Mouse (Mus musculus) kidney, adult 18-20 months (tissue): Measurements from ENCODE around the gene Pmm2.

Source experiments
- DNase-seq: peaks from one replicate; pipeline ENCODE4 v3.0.0; 2021

Gene Pmm2

DNA sequence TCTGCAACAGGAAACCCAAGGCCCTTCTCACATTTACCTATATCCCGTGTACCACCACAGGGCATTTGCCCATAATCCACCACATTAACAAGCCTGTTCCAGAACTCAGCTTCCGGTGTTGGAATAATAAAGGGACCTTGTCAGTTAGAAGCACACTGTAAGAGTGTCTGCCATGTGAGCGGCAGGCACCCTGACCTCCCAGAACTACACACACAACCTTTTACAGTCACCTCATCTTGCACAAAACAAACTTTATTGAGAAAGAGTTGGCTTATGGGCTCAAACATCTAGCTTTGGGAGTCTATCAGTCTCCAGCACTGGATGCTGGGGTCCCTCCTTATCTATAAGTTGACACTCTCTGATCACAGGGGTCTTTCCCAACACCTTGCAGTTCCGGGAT lies 20.9 kb downstream of the Pmm2 start:
- DNase-seq = no peak

DNA sequence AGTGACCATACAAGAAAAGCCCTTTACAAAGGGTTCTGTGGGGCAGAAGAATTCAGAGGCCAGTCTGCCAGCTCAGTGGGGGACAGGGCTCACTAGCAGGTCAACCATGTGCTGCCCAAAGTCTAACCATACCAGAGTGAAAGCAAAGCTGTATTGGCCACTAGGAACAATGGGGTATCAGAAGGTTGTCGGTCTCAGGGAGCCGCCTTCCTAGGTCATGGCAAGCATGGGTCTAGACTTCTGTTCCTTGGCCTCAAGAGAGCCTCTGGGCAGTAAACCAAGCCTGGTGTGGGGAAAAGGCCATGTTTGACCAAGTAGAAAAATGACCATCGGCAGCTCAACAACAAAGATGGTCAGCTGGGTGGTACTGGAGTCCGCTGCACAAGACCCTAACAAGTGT lies 21.3 kb downstream of the Pmm2 start:
- peak; percentile 53 for DNase-seq

DNA sequence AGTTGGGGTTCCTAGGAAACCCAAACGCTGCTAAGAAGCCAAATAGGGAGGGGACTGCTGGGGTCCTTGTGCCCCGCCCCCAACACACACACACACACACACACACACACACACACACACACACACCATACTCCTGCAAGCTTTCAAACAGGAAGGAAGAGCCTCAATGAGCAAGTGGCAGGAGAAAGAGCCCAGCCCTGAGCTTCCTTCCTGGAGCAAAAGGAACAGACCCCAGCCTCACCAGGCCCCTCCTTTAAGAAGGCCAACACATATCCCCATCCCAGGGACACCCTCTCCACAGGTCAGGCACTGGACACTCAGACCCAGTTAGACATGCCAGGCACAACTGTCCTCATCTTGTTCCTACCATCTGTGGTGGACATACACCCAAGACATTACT lies 25.5 kb downstream of the Pmm2 start:
- DNase-seq = no peak

DNA sequence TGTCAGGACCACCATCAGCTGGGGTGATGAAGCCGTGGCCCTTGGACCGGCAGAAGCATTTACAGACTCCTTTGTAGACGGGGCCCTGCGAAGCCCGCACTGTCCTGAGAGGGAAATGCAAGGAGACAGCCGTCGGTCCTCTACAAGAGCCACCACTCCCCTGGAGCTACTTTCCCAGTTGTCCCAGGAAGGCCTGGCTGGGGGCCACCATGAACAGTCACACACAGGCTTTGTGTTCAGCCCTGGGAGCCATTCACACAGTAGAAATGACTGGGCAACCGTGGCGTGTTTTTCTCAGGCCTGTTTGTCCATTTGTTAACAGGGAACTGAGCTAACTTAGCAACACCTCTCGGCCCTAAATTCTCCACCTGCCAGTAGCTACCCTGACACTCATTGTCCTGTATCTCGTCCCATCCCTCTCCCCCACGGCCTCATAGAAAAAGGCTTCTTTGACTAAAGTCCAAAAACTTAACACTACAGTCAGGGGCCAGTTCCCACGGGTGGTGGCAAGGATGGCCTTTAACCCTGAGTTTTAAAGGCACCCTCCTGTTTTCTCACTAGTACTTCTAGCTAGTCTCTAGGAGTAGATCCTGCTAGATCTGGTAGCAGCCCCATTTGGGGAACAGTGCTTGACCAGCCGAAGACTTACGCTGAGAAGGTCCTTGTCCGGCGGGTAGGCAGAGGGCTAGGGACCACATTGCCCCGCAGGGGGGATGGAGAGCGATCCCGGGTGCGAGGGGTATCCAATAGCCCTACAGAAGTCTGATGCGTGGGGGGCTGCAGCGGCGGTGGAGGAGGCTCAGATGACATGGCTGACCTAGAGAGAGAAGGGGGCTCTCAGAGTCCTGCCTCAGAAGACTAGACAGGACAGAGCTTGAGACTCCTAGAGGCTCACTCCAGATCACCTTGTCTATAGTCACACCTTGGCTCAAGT lies 26.4 kb downstream of the Pmm2 start:
- no peak for DNase-seq

DNA sequence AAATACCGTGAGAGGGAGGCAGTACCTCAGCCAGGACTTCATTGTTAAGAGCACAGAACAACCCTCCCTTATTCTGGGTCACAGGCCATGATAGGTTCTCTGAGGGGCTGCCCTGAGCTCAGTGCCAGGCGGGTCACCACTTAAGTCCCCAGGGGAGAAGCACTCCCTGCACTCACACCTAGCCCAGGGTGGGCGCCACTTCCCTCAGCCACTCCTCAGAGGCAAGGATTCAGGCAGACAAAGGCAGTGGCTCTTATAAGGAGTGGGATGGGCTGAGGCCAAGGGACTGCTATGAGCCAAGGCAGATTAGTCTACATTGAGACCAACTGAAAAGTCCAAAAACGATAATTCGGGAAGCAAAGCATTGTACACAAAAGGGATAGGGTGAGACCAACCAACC lies 27.9 kb downstream of the Pmm2 start:
- DNase-seq = no peak

DNA sequence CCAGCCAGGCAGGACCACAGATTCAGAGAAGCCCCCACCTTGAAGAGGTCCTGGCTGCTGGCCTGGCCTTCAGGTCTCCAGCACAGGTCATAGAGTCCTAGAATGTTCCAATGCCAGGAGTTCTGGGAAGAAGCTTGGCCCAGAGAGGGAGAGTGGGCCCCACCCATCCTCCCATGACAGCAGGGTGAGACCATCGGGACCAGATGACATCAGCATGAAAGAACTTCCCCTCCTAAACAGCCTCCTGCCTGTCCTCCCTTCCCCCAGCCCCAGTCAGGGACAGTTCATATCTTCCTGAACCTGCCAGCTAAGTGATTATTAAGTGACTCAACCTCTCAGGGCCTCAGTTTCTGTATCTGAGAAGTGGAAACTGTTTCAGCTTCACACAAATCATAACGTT lies 29.0 kb downstream of the Pmm2 start:
- peak; percentile 46 for DNase-seq

DNA sequence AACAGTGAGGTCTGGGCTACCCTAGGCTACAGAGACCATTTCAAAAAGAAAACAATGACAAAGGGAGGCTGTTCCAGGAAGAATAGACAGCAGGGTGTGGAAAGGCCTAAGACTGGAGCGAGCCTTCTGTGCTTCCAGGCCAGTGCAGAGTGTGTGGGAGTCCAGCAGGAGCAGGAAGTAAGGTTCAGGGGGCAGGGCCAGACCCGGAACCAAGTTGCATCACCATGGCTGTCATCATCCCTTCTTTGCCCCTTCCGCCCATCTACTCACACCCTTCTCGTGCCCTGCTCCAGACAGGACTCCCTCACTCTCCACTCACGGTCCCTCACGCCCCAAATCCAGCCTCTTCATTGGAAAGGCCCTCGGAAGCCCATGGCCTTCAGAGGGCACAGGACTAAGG lies 29.8 kb downstream of the Pmm2 start:
- DNase-seq = no peak

DNA sequence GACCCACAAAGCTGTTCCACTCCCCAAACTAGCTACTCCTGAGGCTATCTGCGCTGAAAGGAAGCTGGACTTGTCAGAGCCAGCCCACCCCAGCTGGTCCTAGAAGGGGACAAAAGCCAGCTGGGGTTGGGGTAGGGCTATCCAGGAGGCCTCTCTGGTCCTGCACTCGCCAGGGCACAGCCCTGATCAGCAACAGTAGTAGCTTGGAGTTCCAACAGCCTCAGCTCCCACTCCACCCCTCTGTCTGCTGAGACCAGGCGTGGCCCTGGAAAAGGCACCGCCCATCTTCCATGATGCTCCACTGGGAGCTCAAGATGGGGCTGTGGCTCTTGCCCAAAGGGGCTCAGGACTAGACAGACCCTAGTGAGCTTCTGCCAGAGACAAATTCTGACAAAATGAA lies 30.3 kb downstream of the Pmm2 start:
- no peak for DNase-seq

DNA sequence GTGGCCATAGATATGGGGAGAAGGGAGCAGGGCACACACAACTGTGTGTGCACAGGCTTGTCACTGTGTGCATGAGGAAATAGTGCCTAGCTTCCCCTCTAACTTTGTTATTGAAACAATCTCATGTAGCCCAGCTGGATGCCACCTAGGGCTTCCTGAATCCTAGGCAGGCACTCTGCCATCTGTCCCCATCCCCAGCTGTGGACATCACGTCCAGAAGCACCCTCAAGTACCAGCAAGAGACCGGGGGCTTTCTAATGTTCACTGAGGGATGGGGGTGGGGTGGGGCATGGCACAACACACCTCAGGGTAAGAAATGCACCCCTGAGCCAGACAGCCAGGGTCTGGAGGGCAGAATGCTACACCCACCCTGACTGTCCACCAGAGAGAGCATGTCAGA lies 30.9 kb downstream of the Pmm2 start:
- no peak for DNase-seq

DNA sequence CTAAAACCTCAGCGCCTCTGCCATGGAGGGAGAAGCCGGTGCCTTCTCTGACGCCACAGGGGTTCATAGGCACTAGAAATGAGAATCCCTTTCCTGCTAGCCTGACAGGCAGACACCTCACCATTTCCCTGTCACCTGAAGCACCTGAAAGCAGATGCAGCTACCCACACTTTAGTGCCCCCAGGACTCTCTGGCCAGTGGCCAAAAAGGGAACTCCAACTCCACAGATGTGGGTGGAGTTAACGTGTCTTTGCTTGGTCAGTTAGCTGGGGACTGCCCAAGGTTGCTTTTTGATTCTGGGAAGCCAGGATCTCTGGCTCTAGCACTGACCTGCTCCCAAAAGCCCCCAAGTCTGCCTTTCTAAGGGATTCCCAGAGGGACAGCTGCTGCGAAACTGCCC lies 32.0 kb downstream of the Pmm2 start:
- DNase-seq = no peak

DNA sequence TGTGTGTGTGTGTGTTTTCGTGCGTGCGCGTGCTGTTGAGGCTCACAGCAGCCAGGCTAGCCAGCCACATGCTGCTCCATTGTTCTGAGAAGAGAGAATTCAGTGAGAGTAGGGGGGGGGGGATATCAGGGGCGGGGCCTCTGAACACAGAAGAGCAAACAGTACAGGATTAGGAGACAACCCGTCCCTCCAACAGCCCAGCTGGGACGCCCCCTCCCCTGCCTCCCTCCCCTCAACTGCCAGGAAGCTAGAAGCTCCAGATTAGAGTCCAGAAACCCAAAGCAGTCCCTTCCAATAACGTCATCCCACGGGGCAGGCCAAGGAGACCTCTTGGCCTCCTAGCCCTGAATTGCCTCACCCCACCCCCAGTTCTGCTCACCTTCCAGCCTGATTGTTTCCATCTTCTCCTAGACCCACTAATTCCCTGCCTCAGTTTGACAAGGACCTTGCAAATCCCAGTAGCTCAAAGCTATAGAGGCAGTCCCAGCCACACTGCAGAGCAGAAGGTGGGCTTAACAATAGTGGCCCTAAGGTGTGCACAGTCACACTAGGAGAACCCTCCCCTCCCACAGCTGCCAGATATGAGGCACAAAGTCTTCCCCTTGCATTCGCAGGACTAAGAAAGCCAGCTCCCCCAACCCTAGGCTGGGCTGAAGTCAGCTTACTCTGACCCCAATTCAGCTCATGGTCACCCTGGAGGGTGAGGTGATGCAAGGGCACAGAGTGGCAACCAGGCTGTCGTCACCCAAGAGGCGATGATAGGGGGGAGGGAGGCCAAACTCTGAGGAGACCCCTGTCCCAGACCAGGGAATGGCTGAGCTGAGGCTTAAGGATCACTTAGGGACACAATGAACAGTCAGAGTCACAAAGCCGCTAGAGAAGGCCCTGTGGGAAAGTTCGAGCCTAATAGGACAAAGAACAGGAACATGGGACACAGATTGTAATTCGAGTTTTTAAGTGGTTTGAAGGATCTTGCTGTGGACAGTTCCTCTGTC lies 32.9 kb downstream of the Pmm2 start:
- no peak for DNase-seq

DNA sequence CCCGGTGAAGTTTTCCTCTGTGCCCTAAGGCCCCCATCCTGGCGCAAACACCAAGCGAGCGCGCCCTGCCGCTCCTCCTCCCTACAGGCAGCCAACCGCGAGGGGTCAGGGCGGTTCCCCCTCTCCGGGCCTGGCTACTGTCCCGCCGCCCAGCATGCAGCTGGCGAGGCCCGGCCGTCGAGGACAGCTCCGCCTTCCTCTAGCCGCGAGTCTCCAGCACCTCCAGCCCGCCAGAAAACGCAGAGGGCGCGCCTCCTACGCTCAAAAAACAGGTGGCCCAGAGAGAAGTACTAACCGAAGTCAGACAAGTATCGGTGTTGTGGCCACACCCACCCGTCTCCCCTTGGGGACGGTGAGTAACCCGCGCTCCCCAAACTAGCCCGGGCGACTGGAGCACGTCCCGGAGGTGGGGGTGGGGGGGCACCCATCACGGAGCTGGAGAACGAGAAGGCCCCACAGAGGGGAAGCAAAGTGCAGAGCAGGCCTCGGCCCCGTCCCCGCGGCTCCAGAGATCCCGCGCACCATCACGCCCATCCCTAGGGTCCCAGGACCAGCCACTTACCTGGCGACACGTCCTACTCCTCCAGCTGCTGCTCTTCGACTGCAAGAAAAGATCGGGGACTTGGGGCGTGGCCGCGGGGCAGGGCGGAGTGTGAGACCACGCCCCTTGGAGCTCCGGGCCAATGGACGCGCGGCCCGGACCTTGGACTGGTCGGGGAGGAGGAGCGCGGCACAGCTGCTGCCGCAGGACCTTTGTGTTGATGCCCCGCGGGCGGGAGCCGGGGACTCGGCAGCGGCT lies 34.3 kb downstream of the Pmm2 start, which contains the start of gene Carhsp1:
Carhsp1 (minus strand) TSS at position 605 of the 799 bp plus-strand sequence.
- DNase-seq = peak; percentile 97

DNA sequence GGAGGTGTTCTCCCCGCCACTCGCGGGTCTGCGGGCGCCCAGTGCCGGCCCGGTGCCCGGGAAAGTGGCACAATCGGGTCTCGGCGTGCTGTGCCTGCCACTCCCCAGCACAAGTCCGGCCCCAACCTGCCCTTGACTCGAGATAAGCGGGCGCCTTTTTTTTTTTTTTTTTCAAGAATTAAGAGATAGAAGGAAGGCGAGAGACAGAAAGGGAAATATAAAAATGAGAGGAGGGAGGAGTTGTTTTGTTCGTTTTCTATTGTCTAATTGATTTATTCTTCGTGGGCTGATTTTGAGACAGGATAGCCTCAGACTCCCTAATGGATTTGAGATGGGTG lies 34.8 kb downstream of the Pmm2 start:
- no peak for DNase-seq

DNA sequence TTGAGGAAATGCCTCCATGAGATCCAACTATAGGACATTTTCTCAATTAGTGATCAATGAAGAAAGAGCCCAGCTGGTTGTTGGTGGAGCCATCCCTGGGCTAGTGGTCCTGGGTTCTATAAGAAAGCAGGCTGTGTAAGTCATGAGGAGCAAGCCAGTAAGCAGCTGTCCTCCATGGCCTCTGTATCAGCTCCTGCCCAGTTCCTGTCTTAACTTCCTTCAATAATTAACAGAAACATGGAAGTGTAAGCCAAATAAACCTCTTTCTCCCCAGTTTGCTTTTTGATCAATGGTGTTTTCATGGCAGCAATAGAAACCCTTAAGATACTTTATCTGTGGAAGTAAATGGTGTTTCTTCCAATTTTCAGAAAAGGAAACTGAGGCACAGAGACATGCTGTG lies 35.3 kb downstream of the Pmm2 start:
- DNase-seq = no peak

DNA sequence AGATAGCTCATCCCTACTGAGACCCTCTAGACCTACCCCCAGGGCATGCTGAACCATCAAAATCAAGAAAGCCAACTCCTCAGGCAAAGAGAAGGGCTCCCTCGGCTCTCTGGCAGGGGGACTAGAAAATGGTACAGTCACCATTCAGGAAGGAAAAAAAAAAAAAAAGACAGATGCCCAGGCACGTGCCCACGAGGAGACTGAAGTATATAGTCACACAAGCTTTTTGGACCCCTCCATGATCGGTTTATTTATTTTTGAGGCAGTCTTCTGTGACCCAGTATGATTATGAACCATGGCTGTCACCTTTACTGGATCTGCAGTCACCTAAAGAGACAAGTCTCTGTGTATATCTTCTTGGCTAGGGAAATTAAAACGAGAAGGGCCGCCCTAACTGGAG lies 35.9 kb downstream of the Pmm2 start:
- DNase-seq = no peak

DNA sequence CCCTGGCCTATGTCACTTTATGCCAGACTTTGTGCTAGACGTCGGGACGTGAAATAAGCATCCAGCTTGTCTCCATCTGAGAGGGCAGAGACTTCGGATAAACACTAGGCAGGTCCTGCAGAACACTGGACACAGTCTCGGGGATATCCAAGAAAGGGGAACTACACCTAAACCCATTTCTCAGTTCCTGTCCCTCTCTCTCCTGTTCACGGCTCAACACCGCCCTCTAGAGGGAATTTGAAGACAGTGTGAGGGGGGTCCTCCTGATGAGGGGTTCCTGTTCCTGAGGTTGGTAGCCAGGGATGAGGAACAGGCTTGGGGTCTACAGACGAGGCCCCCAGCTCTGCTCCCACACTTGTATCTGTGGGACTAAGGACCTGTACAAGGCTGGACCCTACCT lies 36.7 kb downstream of the Pmm2 start:
- peak; percentile 64 for DNase-seq

DNA sequence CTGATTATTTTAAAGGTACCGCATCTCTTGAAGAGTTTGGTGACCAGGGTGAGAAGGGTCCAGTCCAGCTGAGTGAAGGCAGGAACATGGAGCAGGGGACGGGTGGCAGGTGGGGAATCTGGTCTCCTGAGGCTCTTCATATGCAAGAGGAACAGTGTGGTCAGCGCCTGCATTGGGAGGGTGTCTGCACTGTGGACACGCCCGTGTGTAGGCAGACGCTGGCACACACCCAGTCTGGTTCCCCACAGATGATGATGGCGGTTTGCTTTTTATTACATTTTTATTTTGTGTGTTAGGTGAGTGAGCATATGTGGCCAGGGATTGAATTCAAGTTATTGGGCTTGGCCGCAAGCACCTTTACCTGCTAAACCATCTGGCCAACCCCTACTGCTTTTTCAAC lies 38.1 kb downstream of the Pmm2 start:
- DNase-seq = no peak

DNA sequence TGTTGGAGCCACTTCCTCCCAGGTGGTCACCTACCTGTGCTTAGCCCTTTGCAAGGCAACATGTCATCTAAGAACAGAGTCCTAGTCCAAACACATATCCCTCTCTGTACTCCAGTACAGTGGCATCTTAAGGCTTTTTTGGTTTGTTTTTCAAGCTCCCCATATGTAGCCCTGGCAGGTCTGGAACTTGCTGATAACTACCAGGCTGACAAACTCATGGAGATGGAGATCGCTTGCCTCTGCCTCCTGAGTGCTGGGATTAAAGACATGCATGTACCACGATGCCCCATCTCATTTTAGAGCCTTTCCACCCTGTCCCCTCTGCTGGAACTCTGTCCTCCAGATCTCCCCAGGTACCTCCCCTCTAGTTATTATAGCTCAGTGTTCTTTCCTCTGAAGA lies 38.8 kb downstream of the Pmm2 start:
- DNase-seq = no peak

DNA sequence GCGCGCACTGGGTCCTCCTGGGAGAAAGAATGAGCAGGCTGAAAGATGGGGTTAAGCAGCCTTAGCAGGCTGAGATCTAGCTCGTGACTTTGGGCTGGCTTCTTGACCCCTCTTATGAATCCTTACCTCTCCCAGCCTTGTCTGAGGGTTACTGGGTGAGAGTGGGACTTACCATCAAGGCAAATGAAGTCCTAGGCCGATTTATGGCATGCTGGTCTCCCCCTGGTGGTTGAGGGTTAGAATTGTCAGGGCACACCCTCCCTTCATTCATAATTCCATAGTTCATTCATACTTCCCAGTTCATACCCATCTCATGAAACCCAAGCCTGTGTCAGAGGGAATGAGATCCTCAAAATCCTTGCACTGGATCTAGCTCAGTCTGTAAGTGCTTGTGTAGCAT lies 39.3 kb downstream of the Pmm2 start:
- DNase-seq = no peak

DNA sequence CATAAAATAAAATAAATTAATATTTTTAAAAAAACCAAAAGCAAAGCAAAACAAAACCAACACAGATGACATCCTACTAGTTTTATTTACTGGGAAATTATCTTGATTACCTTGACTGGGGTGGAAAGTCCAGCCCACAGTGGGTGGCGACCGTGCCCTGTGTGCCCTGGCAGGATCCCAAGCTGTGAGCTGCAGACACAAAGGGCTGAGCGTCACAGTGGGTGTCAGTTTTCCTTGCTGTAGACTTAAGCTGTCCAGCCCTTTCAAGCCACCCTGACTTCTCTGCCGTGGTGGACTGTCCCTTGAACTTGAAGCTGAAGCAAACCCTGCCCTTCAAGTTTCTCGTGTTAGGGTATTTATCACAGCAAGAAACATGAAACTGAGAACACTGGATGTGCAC lies 40.6 kb downstream of the Pmm2 start:
- DNase-seq = no peak

DNA sequence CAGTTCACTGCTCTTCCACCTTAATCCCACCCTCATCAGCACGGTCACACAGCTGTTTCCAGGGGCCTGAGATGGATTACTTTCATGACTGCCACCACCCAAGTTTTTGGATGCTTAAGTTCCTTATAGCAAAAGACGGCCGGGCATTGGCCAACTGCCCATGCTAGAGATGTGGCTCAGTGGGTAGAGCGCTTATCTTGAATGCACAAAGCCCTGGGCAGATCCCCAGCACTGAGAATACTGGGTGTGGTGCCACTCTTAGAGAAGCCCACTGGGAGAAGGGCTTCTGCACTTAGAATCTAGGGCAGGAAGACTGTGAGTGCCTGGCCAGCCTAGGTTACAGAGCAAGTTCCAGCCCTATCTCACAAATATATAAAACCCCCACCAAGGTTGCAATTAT lies 41.2 kb downstream of the Pmm2 start:
- DNase-seq = no peak

DNA sequence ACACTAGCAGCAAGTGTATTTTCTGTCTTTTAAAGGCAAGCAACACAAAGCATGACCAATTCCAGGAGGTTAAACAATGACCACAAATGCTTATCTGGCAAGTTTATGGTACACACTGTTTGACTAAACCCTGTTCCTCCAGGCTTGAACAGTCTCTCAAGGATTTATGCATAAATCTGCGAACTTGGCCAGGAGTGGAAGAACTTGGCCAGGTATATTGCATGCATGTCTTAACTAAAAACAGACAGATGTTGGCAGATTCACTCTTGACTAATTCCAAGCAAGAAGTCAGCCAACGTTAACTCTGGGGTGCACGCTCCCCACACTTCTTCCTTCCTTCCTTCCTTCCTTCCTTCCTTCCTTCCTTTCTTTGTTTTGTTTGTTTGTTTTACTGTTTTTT lies 42.3 kb downstream of the Pmm2 start:
- no peak for DNase-seq

DNA sequence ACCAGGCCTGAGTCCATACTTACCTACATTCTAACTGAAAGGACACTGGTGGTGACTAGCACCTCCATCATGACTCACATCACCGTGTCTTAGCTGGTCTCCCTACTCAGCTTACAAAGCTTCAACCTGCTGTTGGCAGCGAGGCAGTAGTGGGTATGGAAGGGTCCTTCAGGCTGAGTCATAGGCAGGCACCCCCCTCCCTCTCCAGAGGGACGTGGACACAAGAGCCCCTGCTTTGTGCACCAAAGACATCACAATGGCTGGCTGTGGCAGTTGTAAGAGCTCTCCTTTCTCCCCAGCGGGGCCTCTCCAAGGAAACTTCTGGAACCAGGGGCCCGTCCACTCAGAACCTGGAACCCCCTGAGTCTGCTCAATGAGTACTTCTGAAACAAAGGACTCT lies 43.0 kb downstream of the Pmm2 start, which contains the start of gene Gm5767:
Gm5767 (plus strand) TSS at position 301 of the 400 bp plus-strand sequence.
- no peak for DNase-seq
